Mouse (Mus musculus): ENCODE results near the gene Gdpd3.

DNA sequence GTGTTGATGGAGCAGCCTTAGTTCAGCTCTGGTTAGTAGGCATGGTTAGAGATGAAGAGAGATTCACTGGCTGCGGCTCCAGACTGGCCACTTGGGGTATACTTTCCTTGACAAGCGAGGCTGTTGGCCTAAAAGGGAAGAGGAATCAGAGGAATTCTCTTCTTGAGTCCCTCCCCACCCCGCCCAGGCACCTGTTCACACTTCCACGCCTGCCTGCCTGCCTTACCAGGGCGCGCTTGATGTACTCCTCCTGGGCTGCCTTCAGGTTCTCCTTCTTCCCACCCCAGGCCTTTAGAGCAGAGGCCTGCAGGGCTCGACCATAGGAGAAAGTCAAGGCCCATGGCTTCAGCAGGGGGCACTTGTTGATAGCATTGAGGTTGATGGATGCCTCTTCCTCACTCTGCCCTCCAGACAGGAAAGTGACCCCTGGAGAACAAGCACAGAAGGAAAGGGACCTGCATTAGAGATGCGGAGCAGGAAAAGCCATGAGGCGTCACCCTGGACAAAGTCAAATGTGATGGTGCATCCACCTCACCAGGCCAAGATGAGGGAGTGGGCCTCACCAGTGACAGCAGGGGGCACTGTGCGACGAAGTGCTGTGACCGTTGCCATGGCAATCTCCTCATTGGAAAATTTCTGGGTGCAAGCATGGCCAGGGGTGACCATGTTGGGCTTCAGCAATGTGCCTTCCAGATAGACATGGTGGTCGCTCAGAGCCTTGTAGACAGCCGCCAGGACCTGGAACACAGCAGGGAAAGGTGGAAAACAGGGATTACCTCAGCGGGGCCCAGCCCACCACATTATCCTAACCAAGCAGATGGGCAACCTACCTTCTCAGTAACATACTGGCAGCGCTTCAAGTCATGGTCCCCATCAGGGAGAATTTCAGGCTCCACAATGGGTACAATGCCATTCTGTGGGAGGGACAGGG lies 29.5 kb downstream of the Gdpd3 start:
- TF ChIP-seq CTCF (IDR thresholded peaks at IDR 0.05; ENCODE audit: control insufficient read depth, insufficient read depth, low read length), result 0 out of 2 replicates have a peak, but pooled peaks have one; percentile 1
- TF ChIP-seq POLR2A (IDR thresholded peaks at IDR 0.05; ENCODE audit: borderline replicate concordance, control insufficient read depth, low read depth, low read length), result no peak
